Mouse (Mus musculus) cerebellum, postnatal 25 days (tissue): ENCODE measurements around the gene Opn1sw.

Source experiments
- DNase-seq, 2 experiments: peaks; one replicate each; pipeline ENCODE4 v3.0.0; 2021; ENCODE audit warnings: mixed read lengths in 2 of 2

Opn1sw gene

DNA sequence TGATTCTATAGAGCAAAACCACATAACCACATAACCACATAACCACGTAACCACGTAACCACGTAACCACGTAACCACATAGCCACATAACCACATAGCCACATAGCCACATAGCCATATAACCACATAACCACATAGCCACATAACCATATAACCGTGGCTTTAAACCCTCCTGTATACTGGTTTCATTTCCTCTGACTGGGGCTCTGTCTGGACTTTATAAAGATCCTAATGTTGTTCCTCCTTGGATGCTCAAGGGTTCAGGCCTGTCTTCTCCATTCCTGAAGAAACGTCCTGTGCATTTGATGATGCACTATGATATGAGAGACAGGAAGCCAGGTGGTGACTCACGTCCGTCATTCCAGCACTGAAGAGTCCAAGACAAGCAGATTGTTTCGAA is 61.3 kb downstream of the Opn1sw start:
- DNase-seq = no peak
